Mouse (Mus musculus) testis, adult 2 months (tissue): ENCODE results near the gene Nudt4.

Experiments used
- CTCF ChIP-seq: fragments of 200-500 bp; IDR thresholded peaks from 2 replicates; pipeline ENCODE4 v1.5.1; 2012; ENCODE audit warnings: low read depth, mild to moderate bottlenecking, inconsistent platforms, low read length, moderate library complexity; ENCODE audit not compliant: control insufficient read depth, insufficient read depth, insufficient replicate concordance
- POLR2A ChIP-seq: fragments of 200-500 bp; IDR thresholded peaks from 2 replicates; pipeline ENCODE4 v1.6.1; 2012; ENCODE audit warnings: low read depth, mild to moderate bottlenecking, inconsistent platforms, low read length, moderate library complexity; ENCODE audit not compliant: control insufficient read depth

- TF ChIP-seq CTCF (no peak), POLR2A (no peak)
These were observed 48.5 kb downstream of the Nudt4 start for GRCm38 (mm10) chr10:95515293-95515931.
